Mouse (Mus musculus): ENCODE data around the gene Antxr1. TPM values are rescaled to one million over a fixed set of nuclear protein-coding genes. Genes with fewer than 3 reads are reported as not detected.

Gene Antxr1
- 10 to 100 TPM; 14.2 to 15.2 TPM for total RNA-seq (2021)
- long read RNA-seq, experiment 1, partial matches to known transcripts, result 0 of 2 reads
- long read RNA-seq, experiment 1, other reads (novel, unspliced or antisense), result 2 of 2 reads
- long read RNA-seq, experiment 2, partial matches to known transcripts, result 0 of 5 reads
- long read RNA-seq, experiment 2, other reads (novel, unspliced or antisense), result 5 of 5 reads

DNA sequence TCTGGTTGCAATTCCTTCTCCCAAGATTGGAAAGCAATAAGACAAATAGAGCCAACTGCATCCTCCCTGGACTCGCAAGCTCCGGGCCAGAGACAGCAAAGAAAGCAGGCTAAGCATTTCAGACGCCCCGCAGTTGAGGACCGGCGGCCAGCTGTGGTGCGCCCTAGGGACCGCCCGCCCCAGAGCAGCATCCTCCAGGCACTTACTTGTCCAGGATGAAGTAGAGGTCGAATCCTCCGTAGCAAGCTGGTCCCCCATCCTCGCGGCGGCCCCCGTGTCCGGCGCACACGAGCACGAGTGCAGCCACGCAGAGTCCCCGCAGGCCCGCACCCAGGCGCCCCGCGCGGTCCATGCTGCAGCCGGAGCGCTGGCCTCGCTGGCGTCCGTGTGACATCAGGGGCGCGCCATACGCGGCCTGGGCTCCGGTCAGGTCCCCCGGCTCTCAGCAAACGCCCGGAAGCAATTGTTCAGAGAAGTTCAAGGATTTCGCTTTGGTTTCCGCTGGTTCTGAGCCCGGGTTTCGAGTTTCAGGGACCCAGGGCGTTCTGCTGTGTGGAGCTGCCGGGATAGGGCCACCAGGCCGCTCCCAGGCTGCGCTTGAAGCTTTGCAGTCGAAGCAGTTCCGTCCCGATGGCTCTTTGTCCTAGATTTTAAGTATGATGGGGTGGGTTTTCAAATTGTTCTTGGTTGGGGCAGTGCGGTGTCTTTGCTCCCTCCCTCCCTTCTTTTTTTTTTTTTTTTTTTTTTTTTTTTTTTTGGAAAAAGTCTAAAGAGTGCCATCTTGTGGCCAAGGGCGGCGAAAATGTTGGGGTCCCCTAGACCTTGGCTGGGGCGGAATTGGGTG is at the start of gene Antxr1:
Gene Antxr1, minus strand, starts transcription at position 731 of the 844 bp plus-strand sequence.
- peak; percentile 46 to 68 for DNase-seq (ENCODE audit: low spot score in 2 of 2)

- DNase-seq (ENCODE audit: low spot score in 2 of 2), result no peak
Measured at GRCm38 (mm10) chr6:87384761-87385160, 49.1 kb upstream of the Antxr1 start.

- peak in 1 of 2 experiments; percentile 16 for DNase-seq (ENCODE audit: low spot score in 2 of 2)
Measured at GRCm38 (mm10) chr6:87383926-87384691, 48.5 kb upstream of the Antxr1 start.

- DNase-seq (ENCODE audit: low spot score in 2 of 2), result no peak
Measured at GRCm38 (mm10) chr6:87373057-87373456, 37.4 kb upstream of the Antxr1 start, which contains the start of gene Gkn2. Gene Gkn2, plus strand, starts transcription at chr6:87373357.

DNA sequence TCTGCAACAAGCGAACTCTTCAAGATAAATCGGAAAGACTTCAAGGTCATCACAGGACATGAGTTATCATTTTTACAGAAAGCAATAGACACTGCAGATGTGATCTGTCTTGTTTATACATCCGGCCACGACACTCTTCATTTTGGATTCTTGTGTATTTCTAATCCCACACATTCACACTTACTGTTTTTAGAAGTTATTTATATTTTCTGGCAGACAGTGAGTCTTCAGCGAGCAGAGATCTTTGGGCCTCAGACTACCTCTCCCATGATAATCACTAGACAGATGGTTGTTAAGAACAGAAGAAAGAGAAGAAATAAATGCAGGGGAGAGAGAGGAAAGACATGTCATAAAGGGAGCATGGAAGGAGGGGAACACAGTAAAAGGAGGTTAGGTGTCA is 33.6 kb upstream of the Antxr1 start:
- DNase-seq (ENCODE audit: low spot score in 2 of 2), result no peak

DNA sequence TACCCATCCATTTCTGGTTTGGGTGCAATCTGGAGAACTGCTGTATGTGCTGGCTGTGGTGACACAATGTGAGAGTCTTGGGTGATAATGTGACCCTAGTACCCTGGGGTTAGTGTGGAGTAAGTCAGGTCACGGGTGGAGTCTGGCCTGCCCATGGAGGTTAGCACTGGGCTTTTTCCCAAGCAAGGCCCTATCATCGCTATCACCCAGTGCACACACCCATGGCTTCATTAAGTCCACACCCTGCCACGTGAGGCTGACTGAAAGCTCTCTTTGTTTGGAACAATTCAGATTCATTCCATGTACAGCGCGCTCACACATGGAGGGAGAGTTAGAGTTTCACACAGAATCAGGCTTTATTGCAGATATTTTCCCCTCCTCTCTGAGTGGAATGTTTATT is 18.8 kb upstream of the Antxr1 start:
- DNase-seq (ENCODE audit: low spot score in 2 of 2), result peak in 1 of 2 experiments; percentile 6

- no peak for DNase-seq (ENCODE audit: low spot score in 2 of 2)
Measured at GRCm38 (mm10) chr6:87350829-87351228, 15.2 kb upstream of the Antxr1 start, which contains the start of gene Gkn1. Gene Gkn1, minus strand, starts transcription at chr6:87350942.

- no peak for DNase-seq (ENCODE audit: low spot score in 2 of 2)
Measured at GRCm38 (mm10) chr6:87335935-87336295, 294 bp upstream of the Antxr1 start.

GRCm38 (mm10) chr6:87334361-87335090 is 1.1 kb downstream of the Antxr1 start:
- DNase-seq (ENCODE audit: low spot score in 2 of 2), result peak; percentile 19 to 36

- DNase-seq (ENCODE audit: low spot score in 2 of 2), result no peak
Measured at GRCm38 (mm10) chr6:87332380-87332779, 3.2 kb downstream of the Antxr1 start.

DNA sequence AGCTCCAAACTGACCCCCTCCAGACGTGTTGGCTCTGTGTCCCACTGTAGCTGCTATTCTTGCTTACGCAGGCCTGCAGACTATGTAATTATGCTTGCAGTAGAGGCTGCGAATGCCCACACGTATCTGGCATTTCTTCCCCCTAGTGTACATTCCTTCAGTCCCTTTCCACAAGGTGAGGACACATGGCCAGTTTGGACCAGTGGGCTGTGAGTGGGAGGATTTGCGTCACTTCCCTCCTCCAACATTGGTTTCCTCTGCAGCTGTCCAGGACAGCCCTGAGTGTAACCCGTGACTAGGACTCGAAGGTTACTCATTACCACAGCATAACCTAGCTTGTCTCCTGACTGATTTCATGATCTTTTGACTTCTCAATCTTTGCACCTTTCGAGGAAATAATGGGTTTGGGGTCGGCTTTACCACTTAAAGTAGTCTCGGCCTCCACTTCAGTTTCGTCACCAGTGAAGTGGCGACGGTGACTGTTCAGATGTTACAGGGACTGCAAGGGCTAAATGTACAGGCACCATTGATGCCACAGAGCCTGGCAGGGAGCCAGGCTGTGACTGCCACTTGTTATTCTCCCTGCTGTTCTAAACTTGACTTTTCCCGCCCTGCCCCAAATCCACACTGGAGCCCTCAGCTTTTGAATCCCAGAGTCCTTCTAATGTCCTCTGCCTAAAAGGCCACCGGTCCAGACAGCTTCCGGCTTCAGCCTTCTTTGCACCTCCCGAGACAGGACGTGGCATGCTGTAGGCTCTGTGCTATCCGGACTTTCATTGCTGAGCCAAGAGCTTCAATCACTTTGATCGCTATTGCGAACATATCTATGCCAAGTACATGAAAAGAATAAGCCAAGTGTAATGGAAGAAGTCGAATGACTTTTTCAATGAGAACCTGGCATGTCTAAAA is 7.1 kb downstream of the Antxr1 start:
- DNase-seq (ENCODE audit: low spot score in 2 of 2), result no peak

GRCm38 (mm10) chr6:87326932-87327331 is 8.7 kb downstream of the Antxr1 start:
- DNase-seq (ENCODE audit: low spot score in 2 of 2), result no peak

- DNase-seq (ENCODE audit: low spot score in 2 of 2), result peak in 1 of 2 experiments; percentile 31
Measured at GRCm38 (mm10) chr6:87323381-87323780, 12.2 kb downstream of the Antxr1 start.

DNA sequence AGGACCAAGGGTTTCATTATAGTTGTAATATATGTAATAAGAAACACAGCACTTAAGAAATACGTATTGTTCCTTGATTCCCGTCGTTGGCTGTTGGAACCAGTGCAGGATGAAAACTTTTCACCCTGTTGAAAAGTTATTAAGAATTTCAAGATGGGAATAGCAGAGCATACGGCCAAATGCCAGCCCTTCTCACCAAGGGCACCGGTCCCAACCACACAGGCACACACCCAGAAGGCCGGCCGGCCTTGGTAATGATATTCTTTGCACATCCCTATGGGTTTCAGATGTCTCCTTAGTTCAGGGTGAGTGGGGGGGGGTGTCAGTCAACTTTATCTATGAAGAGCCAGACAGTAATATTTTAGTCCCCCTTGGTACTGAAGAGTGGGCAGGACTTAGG is 17.0 kb downstream of the Antxr1 start:
- no peak for DNase-seq (ENCODE audit: low spot score in 2 of 2)

GRCm38 (mm10) chr6:87316966-87317365 is 18.7 kb downstream of the Antxr1 start:
- DNase-seq (ENCODE audit: low spot score in 2 of 2), result no peak

- peak in 1 of 2 experiments; percentile 23 for DNase-seq (ENCODE audit: low spot score in 2 of 2)
Measured at GRCm38 (mm10) chr6:87312761-87313160, 22.9 kb downstream of the Antxr1 start.

- no peak for DNase-seq (ENCODE audit: low spot score in 2 of 2)
Measured at GRCm38 (mm10) chr6:87304486-87304885, 31.1 kb downstream of the Antxr1 start.

DNA sequence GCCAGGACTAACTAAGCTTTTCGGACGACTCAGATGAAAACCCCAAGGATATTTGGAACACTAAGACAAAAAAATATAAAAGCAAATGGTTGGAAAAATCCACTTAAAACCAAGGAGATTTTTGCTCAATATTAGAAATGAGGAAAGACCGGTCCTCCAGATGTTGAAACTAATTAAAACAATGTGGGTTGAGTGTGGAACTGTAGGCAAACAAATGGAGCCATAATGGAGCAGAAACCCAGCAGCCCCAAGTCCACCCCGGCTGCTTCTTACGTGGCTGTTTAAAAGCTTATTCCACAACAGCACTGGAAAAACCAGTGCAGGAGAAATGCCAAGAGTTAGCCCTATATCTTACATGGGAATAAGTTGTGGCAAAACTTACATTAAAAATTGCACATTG is 32.9 kb downstream of the Antxr1 start:
- DNase-seq (ENCODE audit: low spot score in 2 of 2), result no peak

DNA sequence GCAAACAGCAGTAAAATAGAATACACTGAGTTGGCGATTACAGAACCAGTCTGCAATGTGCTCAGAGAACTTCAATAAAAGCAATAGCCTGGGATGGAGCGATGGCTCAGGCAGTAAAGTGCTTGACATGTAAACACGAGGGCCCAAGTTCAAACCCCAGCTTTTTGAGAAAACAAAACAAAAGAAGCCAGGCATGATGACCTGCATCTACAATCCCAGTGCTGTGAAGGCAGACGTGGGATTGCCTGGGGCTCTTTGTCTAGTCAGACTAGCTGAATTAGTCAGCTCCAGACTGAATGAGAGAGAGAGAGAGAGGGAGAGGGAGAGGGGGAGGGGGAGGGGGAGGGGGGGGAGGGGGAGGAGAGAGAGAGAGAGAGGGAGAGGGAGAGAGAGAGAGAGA is 33.6 kb downstream of the Antxr1 start:
- DNase-seq (ENCODE audit: low spot score in 2 of 2), result no peak

GRCm38 (mm10) chr6:87294904-87295303 is 40.7 kb downstream of the Antxr1 start:
- DNase-seq (ENCODE audit: low spot score in 2 of 2), result no peak

All from layer of hippocampus, postnatal 14 days (tissue).